Mouse (Mus musculus) G1E-ER4 (cell line): ENCODE results near the gene Shld1. TPM values are rescaled to one million over a fixed set of nuclear protein-coding genes. Genes with fewer than 3 reads are reported as not detected.

Source experiments
- GATA1 ChIP-seq: IDR thresholded peaks from one replicate; pipeline ENCODE4 v1.8.0; 2012; ENCODE audit warnings: low read length, inconsistent platforms
- polyA plus RNA-seq: library from polyadenylated mRNA; stranded (reverse); fragments of >175 nt; gene quantifications from 2 replicates; pipeline ENCODE4 v1.2.3, GENCODE M21; 2012

Shld1 gene
- polyA plus RNA-seq, 1 experiment: 0.87 TPM

- TF ChIP-seq GATA1: no peak
Observed at GRCm38 (mm10) chr2:132793441-132794203, 106.9 kb downstream of the Shld1 start.

- no peak for TF ChIP-seq GATA1
Observed at GRCm38 (mm10) chr2:132794204-132794586, 107.5 kb downstream of the Shld1 start.

Other genes starting within 250 kb of the Shld1 start
- 11.4 and 18.0 TPM in 2 replicates for gene Gpcpd1, start 99.2 kb upstream of the Shld1 start, polyA plus RNA-seq
- 0.11 and 0.17 TPM in 2 replicates for gene Chgb, start 94.3 kb downstream of the Shld1 start, polyA plus RNA-seq
- gene Trmt6, start 129.1 kb downstream of the Shld1 start, polyA plus RNA-seq: 9.6 and 14.7 TPM in 2 replicates
- 3.6 and 4.5 TPM in 2 replicates for gene Mcm8, start 129.2 kb downstream of the Shld1 start, polyA plus RNA-seq
- gene Crls1, start 159.7 kb downstream of the Shld1 start, polyA plus RNA-seq: 60.3 and 76.8 TPM in 2 replicates
- gene Lrrn4, start 194.0 kb downstream of the Shld1 start, polyA plus RNA-seq: not detected in 2 replicates